Mouse (Mus musculus) frontal cortex, adult (tissue): ENCODE data around the gene Phf5a.
A peak's percentile ranks its signal among the peaks of the same experiment; 100 is the strongest.

Experiments
- ATAC-seq: cut with Nextera tagmentation; 2 replicates; pipeline ENCODE4 v1.9.2; 2017; ENCODE audit warnings: mild to moderate bottlenecking, moderate library complexity, mixed read lengths; ENCODE audit not compliant: low TSS enrichment

The Phf5a gene

DNA sequence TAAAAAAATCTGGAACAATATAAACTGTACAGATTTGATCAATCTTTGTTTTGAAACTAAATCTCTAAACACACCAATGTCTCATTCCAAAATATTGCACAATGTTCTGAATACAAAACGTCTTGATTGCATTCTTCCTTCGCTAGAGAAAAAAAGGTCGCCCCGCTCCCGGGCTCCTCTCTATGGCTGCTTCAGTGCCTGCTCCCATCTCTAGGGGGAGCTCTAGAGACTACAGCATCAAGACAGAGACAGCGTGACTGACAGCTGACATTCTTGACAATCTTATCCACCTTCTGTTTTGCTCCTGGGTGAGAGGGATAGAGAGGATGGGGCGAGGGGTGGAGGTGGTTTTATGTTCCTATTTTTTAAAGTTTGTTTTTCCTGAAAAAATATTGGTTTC is 23.4 kb downstream of the Phf5a start:
- no peak for ATAC-seq

DNA sequence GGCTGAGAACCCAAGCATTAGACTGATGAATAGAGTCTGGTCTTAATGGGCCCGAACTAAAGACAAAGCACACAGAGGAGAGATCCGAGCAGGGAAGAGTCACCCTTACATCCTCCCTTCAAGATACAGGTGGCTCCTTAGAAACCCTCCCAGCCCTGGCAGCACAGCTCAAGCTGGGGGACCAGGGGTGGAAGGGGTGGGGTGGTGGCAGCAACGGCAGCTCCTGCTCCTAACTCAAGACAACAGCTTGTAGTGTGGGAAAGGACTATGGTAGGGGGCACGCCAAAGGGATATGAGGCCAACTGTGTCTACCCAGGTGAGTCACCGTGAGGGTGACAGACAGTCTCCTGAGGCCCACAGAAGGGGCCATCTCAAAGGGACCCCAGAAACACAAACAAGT is 23.9 kb downstream of the Phf5a start:
- no peak for ATAC-seq

DNA sequence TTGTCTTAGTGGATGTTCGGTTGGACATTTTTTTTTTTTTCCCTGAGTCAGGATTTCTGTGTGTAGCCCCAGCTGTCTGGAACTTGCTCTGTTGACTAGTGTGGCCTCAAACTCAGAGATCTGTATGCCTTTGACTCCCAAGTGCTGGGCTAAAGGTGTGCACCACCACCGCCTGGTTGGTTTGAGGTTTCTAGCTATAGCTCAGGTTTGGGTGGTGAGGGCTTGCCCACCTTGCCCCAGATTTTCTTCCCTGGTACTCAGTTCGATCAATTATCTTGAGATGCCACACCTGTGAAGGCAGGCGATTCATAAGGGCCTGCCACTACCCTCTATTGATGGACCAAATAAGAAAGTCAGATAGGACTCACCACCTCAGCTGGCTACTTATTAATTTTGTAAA is 24.6 kb downstream of the Phf5a start:
- no peak for ATAC-seq

DNA sequence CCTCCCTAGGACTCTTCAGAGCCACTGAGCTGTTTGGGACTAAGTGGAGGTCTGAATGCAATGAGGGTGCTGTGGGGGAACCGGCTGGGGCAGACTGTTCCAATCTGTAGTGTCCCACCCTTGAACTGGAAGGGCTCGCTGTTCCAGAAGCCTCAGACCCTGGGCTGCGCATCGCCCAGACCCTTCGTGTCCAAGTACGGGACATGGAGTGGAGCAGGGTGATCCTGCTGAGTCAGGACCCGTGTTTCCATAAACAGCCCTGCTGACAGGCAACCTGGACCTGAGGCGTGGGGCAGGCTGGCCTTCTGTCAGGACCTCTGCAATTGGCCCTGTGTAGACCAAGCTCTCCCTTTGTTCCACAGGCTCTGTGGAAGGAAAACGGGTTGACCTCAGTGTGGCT is 25.0 kb downstream of the Phf5a start:
- ATAC-seq: no peak

DNA sequence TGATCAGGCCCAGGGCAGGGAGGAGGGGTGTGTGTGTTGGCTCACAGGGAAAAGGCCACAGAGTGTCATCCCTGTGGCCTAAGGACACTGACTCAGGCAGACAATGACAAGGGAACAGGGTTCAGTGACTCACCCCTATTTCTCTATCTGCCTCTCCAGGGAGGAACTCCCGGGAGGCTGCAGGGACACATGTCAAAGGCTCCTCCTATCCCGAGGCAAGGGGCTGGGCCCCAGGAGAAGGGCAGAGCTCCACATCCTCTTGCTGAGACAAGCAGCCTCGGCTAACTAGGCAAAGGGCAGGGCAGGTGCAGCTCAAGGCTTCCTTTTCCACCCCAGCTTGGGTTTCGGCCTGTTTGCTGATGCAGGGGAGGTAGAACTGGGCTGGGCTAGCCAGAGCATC is 26.0 kb downstream of the Phf5a start:
- ATAC-seq: no peak

DNA sequence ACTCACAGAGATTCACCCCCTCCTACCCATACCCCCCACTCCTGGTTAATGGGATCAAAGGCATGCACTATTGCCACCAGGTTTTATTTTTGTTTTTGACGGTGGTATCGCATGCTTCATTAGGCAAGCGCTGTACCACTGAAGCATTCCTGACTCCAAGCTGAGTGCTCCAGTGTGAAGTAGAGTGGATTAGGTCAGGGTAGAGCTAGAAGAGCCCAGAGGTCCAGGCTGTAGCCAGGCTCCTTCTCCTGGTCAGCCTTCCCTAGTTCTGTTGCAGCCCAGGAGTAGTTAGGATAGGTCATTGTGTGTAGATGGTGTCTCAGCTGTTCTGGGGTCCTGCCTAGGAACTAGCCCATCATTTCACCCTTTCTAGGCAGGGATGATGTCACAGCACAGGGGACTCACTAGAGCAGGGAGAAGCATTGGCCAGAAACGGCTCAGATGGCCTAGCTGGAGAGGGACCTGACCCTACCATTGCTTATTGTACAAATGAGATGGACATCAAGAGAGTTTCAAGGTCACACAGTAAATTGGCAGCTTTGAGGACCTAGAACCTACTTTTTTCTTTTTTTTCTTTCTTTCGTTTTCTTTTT is 26.6 kb downstream of the Phf5a start:
- no peak for ATAC-seq

DNA sequence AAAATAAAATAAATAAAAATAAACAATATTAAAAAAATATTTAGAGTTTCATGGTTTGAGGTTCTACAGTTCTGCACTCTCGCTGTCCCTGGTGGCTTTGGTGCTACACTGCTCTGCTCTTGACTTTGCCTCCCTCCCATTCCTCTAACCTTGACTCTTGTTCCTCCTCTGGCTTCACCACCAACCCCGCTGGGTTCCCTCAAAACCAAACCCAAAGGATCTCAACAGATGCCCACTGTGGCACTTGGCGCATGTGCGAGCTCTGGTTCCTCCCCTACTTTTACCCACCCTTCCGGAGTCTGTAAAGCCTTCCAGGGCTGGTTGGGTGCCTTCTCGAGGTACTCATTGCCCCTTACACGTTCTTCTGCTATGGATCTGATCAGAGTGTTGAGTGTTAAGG is 29.4 kb downstream of the Phf5a start:
- no peak for ATAC-seq

DNA sequence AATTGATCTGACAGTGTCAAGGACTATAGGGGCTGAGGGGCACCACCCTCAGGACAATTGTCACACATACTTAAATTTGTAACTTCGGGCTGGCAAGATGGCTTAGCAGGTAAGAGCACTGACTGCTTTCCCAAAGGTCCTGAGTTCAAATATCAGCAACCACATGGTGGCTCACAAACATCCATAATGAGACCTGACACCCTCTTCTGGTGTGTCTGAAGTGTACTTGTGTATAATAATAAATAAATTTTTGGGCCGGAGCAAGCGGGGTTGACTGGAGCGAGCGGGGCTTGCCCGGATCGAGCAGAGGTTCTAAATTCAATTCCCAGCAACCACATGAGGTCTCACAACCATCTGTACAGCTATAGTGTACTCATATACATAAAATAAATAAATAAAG is 31.4 kb downstream of the Phf5a start:
- no peak for ATAC-seq

DNA sequence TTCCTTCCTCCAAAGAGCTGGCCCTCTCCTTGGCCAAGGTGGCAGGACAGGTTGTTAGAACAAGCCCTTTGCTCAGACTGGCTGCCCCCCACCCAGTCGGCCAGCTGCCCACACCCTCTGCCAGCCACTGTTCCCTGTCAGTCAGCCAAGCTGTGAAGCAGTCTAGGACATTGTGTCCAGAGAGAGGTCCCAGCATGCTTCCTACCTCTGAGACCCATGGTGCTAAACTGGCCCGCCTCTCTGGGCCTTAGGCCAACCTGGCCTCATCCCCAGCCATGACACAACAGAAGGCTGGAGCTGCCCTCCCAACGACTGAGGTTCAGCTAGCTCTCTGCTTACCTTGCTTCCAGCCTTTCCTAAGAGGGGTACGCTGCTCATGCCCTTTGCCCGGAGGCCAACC is 32.1 kb downstream of the Phf5a start:
- 0 out of 2 replicates have a peak, but pooled peaks have one; percentile 14 for ATAC-seq

DNA sequence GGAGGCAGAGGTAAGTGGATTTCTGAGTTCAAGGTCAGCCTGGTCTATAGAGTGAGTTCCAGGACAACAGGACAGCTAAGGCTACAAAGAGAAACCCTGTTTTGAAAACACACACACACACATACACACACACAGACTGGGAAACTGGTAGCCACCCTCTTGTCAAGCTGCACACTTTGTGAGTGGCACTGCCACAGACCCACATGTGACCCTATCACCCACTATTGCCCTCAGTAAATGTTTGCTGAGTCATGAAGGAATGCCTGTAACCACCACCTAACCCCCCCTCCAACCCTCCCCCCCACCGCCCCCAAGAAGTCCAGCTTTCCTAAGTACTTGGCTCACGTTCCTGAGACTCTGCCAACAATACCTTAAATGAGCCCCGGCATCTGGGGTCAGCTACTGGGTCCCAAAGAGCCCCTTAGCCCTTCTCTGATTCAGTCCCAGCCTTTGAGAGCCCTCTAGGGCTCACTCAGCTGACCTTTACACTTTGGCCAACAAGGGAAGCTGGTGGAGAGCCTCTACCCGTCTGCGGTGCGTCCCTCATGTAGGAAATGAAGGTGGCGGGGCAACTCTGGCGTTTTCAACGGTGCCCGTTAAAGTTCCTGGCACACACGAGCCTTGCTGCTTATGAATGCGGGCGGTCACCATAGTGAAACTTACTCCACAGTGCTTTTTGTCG is 33.0 kb downstream of the Phf5a start:
- no peak for ATAC-seq

DNA sequence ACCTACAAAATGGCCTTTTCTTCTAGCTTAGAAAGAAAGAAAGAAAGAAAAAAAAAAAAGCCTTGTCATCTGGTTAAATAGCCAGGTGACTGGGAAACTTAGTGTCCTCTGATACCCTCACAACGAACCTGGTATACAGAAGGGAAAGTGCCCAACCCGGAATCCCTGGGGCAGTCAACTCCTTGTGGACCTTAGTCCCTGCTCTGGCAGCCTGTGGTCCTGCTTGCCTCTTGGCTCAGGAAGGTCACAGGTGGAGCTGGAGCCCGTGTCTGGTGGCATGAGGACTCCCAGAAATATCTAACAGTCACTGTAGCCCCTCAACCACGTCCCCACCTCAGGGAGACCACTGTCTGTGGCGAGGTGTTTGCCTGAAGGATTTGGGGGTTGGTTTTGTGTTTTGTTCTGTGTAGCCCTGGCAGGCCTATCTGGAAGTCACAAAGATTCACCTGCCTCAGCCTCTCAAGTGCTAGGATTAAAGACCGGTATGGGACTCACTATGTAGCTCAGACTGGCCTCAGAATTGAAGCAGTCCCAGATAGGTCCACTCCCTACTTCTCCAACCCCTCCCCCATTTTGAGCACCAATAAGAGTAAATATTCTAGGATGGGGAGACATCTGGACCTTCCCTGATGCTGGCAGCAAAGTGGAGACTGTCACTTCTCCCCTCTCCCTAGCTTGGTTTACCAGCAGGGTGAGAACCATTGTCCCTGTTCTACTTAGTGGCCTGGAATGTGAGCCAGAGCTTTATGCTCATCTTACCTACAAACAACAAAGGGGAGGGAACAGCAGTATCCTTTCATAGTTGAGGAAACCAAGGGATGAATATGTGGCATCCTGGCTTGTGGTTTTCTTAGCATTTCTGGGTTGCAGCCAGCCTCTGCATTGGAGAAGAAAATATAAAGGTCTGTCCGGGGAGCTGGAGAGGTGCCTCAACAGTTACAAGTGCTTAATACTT is 34.5 kb downstream of the Phf5a start:
- no peak for ATAC-seq

DNA sequence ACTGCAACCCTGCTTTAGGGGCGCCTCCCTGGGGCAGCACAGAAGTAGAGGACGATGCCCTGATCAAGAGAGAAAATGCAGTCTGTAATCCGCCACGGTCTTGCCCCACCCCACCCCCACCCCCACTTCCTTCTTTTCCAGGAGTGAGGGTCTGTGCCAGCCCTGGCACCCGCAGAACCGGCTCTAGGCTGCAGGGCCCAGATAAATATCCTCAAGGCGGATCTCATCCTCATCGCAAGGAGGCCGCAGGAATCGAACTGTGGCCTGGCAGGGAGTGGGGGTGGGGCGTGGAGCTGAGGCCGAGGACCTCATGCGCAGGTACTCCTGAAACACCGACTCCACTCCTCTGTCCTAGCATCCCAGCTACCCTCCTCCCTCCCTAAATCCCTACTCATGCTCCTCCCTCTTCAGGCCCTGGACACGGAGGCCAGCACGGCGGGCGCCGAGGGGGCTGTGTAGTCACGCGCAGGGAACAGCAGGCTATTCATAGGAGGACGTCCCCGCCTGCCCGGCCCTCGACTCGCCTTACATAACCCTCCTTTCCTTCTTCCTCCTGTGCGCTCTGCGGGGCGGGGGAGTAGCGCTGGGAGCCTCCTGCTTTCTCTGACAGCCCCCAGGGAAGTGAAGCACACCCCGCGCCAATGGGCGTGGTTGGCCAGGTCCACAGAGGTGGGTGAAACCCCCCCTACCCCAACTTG is 35.4 kb downstream of the Phf5a start:
- ATAC-seq: peak; percentile 85

DNA sequence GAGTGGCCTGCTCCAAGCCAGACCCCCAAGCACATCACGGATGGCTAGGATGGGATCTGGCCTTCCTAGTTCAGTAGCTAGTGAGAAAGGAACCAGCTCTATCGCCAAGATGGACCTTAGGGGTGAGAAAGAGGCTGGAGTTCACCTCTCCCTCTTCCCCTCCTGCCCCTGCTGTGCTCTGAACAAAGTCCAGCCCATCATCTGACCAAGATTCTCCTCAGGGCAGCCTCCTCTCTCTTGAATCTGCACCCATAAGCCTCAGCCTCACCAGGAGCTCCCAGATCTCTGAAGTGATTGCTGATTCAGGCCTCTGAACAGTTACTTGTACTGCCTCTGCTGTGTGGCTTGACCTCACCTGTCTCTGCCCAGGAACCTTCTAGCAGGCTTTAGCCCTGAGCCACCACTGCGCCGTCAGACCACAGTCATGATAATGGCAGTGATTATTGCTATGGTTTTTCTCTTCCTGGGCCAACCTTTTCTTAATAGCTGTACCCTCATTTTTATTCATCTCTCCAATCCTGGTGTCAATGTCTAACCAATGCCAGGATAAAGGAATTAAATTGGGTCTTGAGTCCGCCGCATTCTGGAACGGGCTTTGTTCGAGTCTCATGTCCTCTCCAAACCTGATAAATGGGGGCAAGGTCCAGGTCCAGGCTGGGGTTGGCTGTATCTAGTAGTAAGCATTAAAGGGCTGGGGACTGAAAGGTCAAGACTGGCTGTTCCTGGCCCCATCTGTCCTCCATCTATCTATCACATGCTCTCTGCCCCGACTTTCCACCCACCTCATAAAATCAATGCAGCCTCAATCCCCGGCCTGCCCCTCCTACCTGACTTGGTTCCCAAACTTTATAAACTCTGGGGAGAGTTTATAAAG is 36.5 kb downstream of the Phf5a start:
- no peak for ATAC-seq

DNA sequence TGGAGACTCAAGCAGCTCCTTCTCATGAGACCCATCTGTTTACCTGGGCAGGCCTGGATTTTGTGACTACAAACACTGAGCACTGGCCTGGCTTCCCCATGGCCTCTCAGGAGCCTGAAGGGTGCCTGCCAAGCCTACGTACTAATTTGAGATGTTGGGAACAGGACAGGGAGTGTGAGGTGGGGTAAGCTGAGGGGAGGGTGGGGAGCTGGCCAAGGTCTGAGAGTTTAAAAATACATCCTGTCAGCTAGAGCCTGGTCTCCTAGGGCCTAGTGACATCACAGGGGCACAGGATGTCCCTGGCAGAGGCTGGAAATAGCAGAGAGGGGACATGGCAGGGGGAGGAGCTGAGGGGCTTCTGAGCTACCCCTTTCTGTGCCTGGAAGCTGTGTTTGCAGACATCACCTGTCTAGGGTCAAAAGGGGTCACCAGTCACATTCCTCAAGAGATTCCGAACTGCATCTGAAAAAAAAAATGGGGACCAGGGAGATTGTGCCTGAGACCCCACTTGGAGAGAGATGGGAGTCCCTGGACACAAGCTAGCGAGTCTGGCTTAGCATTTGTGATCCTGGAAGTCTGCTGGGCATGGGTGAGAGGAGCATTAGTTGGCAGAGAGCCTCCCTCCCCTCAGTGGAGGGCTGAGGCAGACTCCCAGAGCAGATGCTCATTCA is 37.4 kb downstream of the Phf5a start:
- ATAC-seq: no peak

DNA sequence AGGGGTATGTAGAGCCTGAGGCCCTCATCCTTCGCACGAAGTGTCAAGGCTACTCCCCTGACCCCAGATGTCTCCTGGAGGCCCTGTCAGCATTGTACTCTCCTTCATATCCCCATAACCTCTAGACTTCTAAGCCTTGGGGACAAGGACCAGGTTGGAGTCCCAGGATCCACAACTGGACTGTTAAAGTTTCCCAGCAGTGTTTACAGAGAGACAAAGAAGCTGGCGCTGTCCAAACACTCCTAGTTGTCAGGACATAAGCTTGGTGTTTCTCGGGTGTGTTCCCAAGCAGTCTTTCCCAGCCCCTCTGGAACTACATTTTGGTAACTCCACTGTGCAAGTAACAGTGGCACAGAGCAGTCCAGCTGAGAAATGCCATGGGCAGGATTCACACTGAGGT is 38.2 kb downstream of the Phf5a start:
- ATAC-seq: no peak

DNA sequence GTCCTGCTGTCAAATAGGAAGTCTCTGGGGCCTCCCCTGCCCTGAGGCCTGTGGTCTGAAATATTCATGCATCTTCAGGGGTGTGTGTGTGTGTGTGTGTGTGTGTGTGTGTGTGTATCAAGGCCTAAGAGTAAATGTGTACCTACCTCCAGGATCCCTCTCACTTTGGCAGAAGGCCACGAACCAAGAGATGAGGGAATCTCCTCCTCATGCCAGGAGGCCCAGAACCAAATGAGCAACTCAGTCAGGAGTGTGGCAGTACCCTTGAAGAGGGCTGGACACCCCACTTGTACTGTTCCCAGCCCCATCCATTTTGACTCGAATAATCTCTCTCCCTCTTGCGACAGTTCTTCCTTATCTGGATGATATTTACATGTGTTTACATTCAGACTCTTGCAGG is 39.5 kb downstream of the Phf5a start:
- no peak for ATAC-seq

DNA sequence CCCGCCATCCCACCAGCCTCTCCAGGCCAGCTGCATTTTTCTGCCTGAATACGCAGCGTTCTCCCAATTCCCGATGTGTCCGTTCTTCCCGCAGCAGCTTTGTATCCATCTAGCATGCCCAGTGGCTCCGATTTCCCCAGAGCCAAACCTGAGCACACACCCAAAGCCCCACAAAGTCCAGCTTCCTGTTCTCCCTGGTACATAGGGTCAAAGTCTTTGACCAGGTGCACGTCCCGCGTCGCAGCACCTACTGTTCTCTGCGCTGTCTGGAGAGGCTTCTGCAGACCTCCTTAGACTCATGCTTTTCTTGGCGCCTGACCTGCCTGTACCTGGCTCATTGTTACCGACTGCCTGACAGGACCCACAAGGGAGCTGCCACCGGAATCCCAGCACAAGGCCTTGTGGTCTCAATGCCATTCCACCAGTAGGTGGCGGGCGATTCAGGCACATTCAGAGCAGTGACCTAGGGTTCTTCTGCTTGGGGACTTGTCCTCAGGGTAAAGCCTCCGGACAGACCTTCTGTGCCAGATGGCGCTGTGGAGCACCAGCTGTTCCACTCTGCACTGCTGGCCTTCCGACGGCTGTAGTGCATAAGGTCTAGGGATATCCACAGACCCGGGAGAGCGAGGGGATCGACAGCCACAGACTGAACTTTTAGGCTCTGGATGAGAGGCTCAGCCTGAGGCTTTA is 40.4 kb downstream of the Phf5a start:
- ATAC-seq: peak; percentile 64

DNA sequence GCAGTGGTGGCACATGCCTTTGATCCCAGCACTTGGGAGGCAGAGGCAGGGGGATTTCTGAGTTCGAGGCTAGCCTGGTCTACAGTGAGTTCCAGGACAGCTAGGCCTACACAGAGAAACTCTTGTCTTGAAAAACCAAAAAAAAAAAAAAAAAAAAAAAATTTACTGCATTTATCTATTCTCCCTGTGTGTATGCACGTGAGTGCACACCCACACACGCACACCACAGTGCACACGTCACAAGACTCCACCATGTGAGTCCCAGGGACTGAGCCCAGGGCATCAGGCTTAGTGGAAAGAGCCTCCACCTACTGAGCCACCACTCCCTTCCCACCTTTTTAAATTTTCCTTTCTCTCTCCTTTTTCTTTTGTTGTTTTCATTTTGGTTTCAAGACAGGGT is 41.2 kb downstream of the Phf5a start:
- ATAC-seq: no peak

DNA sequence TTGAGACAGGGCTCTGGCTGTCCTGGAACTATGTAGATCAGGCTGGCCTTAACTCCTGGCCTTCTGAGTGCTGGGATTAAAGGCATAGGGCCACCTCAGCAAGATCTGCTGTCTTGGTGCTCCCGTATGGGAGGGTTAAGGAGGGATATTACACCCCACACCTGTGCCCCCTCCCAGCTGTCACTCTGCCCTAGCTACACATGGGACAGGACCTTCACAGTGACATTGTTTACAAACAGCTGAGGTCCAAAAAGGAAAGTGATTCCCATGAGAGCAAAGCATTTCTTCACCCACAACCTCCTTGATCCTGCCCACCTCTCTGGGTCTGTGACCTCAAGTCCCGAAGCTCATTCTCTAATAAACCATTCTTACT is 42.5 kb downstream of the Phf5a start:
- no peak for ATAC-seq
